Comparison of ENCODE assay signal across 8 mouse cellular contexts in the genomic region with DNA sequence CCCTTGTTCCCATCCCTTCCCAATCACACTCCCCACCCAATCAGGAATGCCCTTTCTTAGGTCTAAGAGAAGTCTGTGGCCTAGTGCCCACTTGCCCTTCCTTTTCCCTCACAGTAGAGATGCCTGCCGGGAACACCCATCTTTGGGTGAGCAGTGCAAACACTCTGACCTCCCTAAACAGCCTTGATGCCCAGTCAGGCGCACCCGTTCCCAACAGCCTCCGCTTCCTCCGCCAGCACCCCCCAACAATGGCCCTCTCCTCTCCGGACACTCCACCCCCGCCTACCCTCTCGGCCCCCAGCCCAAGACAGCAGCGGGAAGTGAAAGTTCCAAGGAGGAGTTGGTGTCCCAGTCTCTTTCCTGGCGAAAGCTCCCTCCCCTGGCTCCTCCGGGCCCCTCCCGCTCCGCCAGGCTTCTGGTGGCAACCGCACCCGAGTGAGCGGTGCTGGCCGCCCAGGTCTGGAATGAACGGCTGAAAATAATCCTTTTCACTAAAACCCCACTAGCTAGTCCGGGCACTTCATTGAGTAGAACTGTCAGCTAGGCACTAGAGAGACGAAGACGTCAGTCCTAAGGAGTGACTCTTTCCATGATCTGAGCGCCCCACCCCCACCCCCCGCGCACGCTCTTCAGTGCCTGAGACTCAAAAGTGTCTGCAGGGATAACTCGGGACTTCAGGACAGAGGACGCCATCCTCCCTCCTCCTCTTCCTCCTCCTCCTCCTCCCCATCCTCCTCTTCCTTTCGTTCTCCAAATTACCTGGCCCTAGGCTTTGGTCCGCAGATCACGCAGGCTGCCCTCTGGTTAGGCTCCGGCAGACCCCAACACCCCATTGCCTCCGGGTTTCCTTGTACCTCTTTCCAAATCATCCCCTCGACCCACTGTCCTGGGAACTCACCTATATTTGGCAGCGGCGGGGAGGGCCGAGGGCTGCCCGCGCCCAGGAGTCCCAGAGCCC. TPM values are rescaled to one million over a fixed set of nuclear protein-coding genes. Genes with fewer than 3 reads are reported as not detected.
DNase-seq lines count a peak whose midpoint lies in the region; ATAC-seq and TF ChIP-seq lines count a peak whose summit lies in the region.

No protein-coding gene starts in this region.

- no peak for TF ChIP-seq CTCF in heart, postnatal 0 days (IDR thresholded peaks at IDR 0.05; ENCODE audit: low read depth)

- peak; percentile 29; the same call in 1 of the 2 replicates for ATAC-seq in embryonic facial prominence, embryonic 13.5 days (ENCODE audit: insufficient number of reproducible peaks, insufficient read depth, low FRiP score, low TSS enrichment, low read depth)
- peak; percentile 22 for ATAC-seq in heart, postnatal 0 days (ENCODE audit: insufficient read depth, low read depth)
- ATAC-seq in midbrain, embryonic 11.5 days (ENCODE audit: low FRiP score) = peak; percentile 51
- ATAC-seq in megakaryocyte-erythroid progenitor cell, adult 5-6 weeks (replicated peaks; ENCODE audit: low FRiP score, low TSS enrichment, poor library complexity, severe bottlenecking) = no peak

- peak; percentile 26 for DNase-seq in embryo, embryonic 10 days (ENCODE audit: low spot score)
- no peak for DNase-seq in embryo, embryonic 11 days
- peak; percentile 69 to 85 for DNase-seq in adrenal gland, adult (ENCODE audit: inconsistent age in 2 of 2, low spot score in 1 of 2)
- peak; percentile 49 for DNase-seq in heart, postnatal 0 days (ENCODE audit: low spot score)
- DNase-seq in kidney, postnatal 25 days = peak; percentile 61 to 88
- peak; percentile 93 for DNase-seq in midbrain, embryonic 11.5 days (ENCODE audit: low spot score, missing footprints)

- peaks cover 13% of the 10 kb centered on the region for H3K4me1 ChIP-seq in embryonic facial prominence, embryonic 13.5 days
- H3K4me1 ChIP-seq in heart, postnatal 0 days (ENCODE audit: control insufficient read depth, insufficient read depth) = peaks cover 7% of the 10 kb centered on the region; the same call in 1 of the 2 replicates
- peaks cover 13% of the 10 kb centered on the region for H3K4me1 ChIP-seq in midbrain, embryonic 11.5 days (ENCODE audit: control insufficient read depth, insufficient read depth, low read length)

- peak overlapping the region; percentile 97 for H3K4me2 ChIP-seq in embryonic facial prominence, embryonic 13.5 days
- peak overlapping the region; percentile 92 for H3K4me2 ChIP-seq in heart, postnatal 0 days (ENCODE audit: low read depth, low read length)
- peak overlapping the region; percentile 95 for H3K4me2 ChIP-seq in midbrain, embryonic 11.5 days

- peak overlapping the region; percentile 71 for H3K9ac ChIP-seq in embryonic facial prominence, embryonic 13.5 days
- peak overlapping the region; percentile 67 for H3K9ac ChIP-seq in heart, postnatal 0 days (replicated peaks; ENCODE audit: low read depth, low read length)
- H3K9ac ChIP-seq in midbrain, embryonic 11.5 days (ENCODE audit: low read length) = peak overlapping the region; percentile 56

- peaks cover 31% of the 10 kb centered on the region for H3K36me3 ChIP-seq in embryonic facial prominence, embryonic 13.5 days
- peaks cover 15% of the 10 kb centered on the region for H3K36me3 ChIP-seq in heart, postnatal 0 days (replicated peaks; ENCODE audit: control insufficient read depth, insufficient read depth, low read length)
- H3K36me3 ChIP-seq in midbrain, embryonic 11.5 days (ENCODE audit: control insufficient read depth, insufficient read depth, low read length) = no peaks in the 10 kb centered on the region

- peak overlapping the region; percentile 60 for H3K27ac ChIP-seq in embryonic facial prominence, embryonic 13.5 days
- peak overlapping the region; percentile 82 for H3K27ac ChIP-seq in heart, postnatal 0 days (ENCODE audit: low read depth)
- H3K27ac ChIP-seq in midbrain, embryonic 11.5 days (ENCODE audit: low read depth, low read length) = no peak overlapping the region; the same call in 1 of the 2 replicates

- WGBS in embryonic facial prominence, embryonic 13.5 days = under 1% methylated on average over 38 of the region's 38 CpGs
- 2% methylated on average over 38 of the region's 38 CpGs for WGBS in heart, postnatal 0 days
- WGBS in midbrain, embryonic 11.5 days = 1% methylated on average over 38 of the region's 38 CpGs

- peaks cover 21% of the 10 kb centered on the region for H3K27me3 ChIP-seq in embryonic facial prominence, embryonic 13.5 days
- H3K27me3 ChIP-seq in heart, postnatal 0 days (ENCODE audit: control insufficient read depth, insufficient read depth, low read length) = peaks cover 42% of the 10 kb centered on the region
- peaks cover 10% of the 10 kb centered on the region for H3K27me3 ChIP-seq in midbrain, embryonic 11.5 days (ENCODE audit: control insufficient read depth, insufficient read depth, low read length)

- peak overlapping the region; percentile 69 for H3K4me3 ChIP-seq in embryonic facial prominence, embryonic 13.5 days
- peak overlapping the region; percentile 76 for H3K4me3 ChIP-seq in heart, postnatal 0 days (ENCODE audit: low read depth, low read length)
- peak overlapping the region; percentile 57 for H3K4me3 ChIP-seq in midbrain, embryonic 11.5 days (ENCODE audit: low read depth, low read length)

- H3K9me3 ChIP-seq in embryonic facial prominence, embryonic 13.5 days = no peaks in the 10 kb centered on the region
- H3K9me3 ChIP-seq in heart, postnatal 0 days (replicated peaks; ENCODE audit: control insufficient read depth, low read length) = no peaks in the 10 kb centered on the region
- H3K9me3 ChIP-seq in midbrain, embryonic 11.5 days (ENCODE audit: control insufficient read depth, low read length) = no peaks in the 10 kb centered on the region

- no peak for TF ChIP-seq EP300 in heart, postnatal 0 days (IDR thresholded peaks at IDR 0.05; ENCODE audit: low read depth)

RNA-seq across cellular contexts. Expression of gene Adam15, which starts 0.6 kb away (rescaled TPM):
- polyA plus RNA-seq in embryonic facial prominence, embryonic 13.5 days (2015; fragmentation: Nextera tagmentation; extraction: Ambion mirVana) = 50.8 and 52.6 TPM in 2 replicates
- total RNA-seq in heart, postnatal 0 days (2014; rRNA removed; ENCODE audit: low replicate concordance) = 99.0 and 115 TPM in 2 replicates
- polyA plus RNA-seq in heart, postnatal 0 days (2015; fragmentation: Nextera tagmentation; extraction: Ambion mirVana) = 72.3 and 82.2 TPM in 2 replicates
- 17.0 and 18.7 TPM in 2 replicates for polyA plus RNA-seq in midbrain, embryonic 11.5 days (2014; fragmentation: Nextera tagmentation; extraction: Ambion mirVana)
- total RNA-seq in megakaryocyte-erythroid progenitor cell, adult 5-6 weeks (2014; fragmentation: Nextera tagmentation) = 7.4 and 11.4 TPM in 2 replicates
- total RNA-seq in megakaryocyte-erythroid progenitor cell, adult 5-6 weeks (2017) = 2.3 and 6.4 TPM in 2 replicates

RNA-seq across cellular contexts. Expression of gene Efna4, which starts 11.4 kb away (rescaled TPM):
- 46.5 and 50.1 TPM in 2 replicates for polyA plus RNA-seq in embryonic facial prominence, embryonic 13.5 days (2015; fragmentation: Nextera tagmentation; extraction: Ambion mirVana)
- total RNA-seq in heart, postnatal 0 days (2014; rRNA removed; ENCODE audit: low replicate concordance) = 2.7 and 7.2 TPM in 2 replicates
- 2.6 and 3.5 TPM in 2 replicates for polyA plus RNA-seq in heart, postnatal 0 days (2015; fragmentation: Nextera tagmentation; extraction: Ambion mirVana)
- polyA plus RNA-seq in midbrain, embryonic 11.5 days (2014; fragmentation: Nextera tagmentation; extraction: Ambion mirVana) = 15.3 and 17.5 TPM in 2 replicates
- 0.30 TPM in 1 of 2 replicates, not detected in the other for total RNA-seq in megakaryocyte-erythroid progenitor cell, adult 5-6 weeks (2014; fragmentation: Nextera tagmentation)
- 0.30 TPM in 1 of 2 replicates, not detected in the other for total RNA-seq in megakaryocyte-erythroid progenitor cell, adult 5-6 weeks (2017)

RNA-seq across cellular contexts. Expression of gene Dcst2, which starts 12.6 kb away (rescaled TPM):
- 0.18 and 0.38 TPM in 2 replicates for polyA plus RNA-seq in embryonic facial prominence, embryonic 13.5 days (2015; fragmentation: Nextera tagmentation; extraction: Ambion mirVana)
- 0.39 TPM in 1 of 2 replicates, not detected in the other for total RNA-seq in heart, postnatal 0 days (2014; rRNA removed; ENCODE audit: low replicate concordance)
- polyA plus RNA-seq in heart, postnatal 0 days (2015; fragmentation: Nextera tagmentation; extraction: Ambion mirVana) = 0.07 TPM in 1 of 2 replicates, not detected in the other
- 0.33 TPM in 1 of 2 replicates, not detected in the other for polyA plus RNA-seq in midbrain, embryonic 11.5 days (2014; fragmentation: Nextera tagmentation; extraction: Ambion mirVana)
- total RNA-seq in megakaryocyte-erythroid progenitor cell, adult 5-6 weeks (2014; fragmentation: Nextera tagmentation) = not detected in 2 replicates
- total RNA-seq in megakaryocyte-erythroid progenitor cell, adult 5-6 weeks (2017) = not detected in 2 replicates

RNA-seq across cellular contexts. Expression of gene Dcst1, which starts 15.9 kb away (rescaled TPM):
- 0.44 and 0.85 TPM in 2 replicates for polyA plus RNA-seq in embryonic facial prominence, embryonic 13.5 days (2015; fragmentation: Nextera tagmentation; extraction: Ambion mirVana)
- 0.50 TPM in 1 of 2 replicates, not detected in the other for total RNA-seq in heart, postnatal 0 days (2014; rRNA removed; ENCODE audit: low replicate concordance)
- 0.10 and 0.29 TPM in 2 replicates for polyA plus RNA-seq in heart, postnatal 0 days (2015; fragmentation: Nextera tagmentation; extraction: Ambion mirVana)
- polyA plus RNA-seq in midbrain, embryonic 11.5 days (2014; fragmentation: Nextera tagmentation; extraction: Ambion mirVana) = 0.23 and 0.40 TPM in 2 replicates
- not detected in 2 replicates for total RNA-seq in megakaryocyte-erythroid progenitor cell, adult 5-6 weeks (2014; fragmentation: Nextera tagmentation)
- total RNA-seq in megakaryocyte-erythroid progenitor cell, adult 5-6 weeks (2017) = not detected in 2 replicates

RNA-seq across cellular contexts. Expression of gene Efna3, which starts 26.4 kb away (rescaled TPM):
- polyA plus RNA-seq in embryonic facial prominence, embryonic 13.5 days (2015; fragmentation: Nextera tagmentation; extraction: Ambion mirVana) = 22.6 and 26.6 TPM in 2 replicates
- not detected in 2 replicates for total RNA-seq in heart, postnatal 0 days (2014; rRNA removed; ENCODE audit: low replicate concordance)
- 0.12 and 0.44 TPM in 2 replicates for polyA plus RNA-seq in heart, postnatal 0 days (2015; fragmentation: Nextera tagmentation; extraction: Ambion mirVana)
- polyA plus RNA-seq in midbrain, embryonic 11.5 days (2014; fragmentation: Nextera tagmentation; extraction: Ambion mirVana) = 4.6 and 6.4 TPM in 2 replicates
- total RNA-seq in megakaryocyte-erythroid progenitor cell, adult 5-6 weeks (2014; fragmentation: Nextera tagmentation) = not detected in 2 replicates
- total RNA-seq in megakaryocyte-erythroid progenitor cell, adult 5-6 weeks (2017) = not detected in 2 replicates
